Mouse (Mus musculus) small intestine, adult 2 months (tissue): ENCODE measurements around the gene Larp1. TPM values are rescaled to one million over a fixed set of nuclear protein-coding genes. Genes with fewer than 3 reads are reported as not detected.

Experiments
- H3K27ac ChIP-seq: fragments of 200-500 bp; 2 replicates; pipeline ENCODE4 v1.5.1; 2012; ENCODE audit warnings: low read depth, low read length, control low read depth, inconsistent platforms; ENCODE audit not compliant: insufficient read depth
- H3K27me3 ChIP-seq: fragments of 200-500 bp; 2 replicates; pipeline ENCODE4 v1.6.1; 2012; ENCODE audit warnings: mild to moderate bottlenecking, moderate library complexity, low read length, inconsistent platforms; ENCODE audit not compliant: control insufficient read depth, insufficient read depth
- H3K36me3 ChIP-seq: fragments of 200-500 bp; 2 replicates; pipeline ENCODE4 v1.6.1; 2012; ENCODE audit warnings: mild to moderate bottlenecking, low read length, control low read depth, inconsistent platforms; ENCODE audit not compliant: control insufficient read depth, insufficient read depth
- H3K4me1 ChIP-seq: fragments of 200-500 bp; 2 replicates; pipeline ENCODE4 v1.6.1; 2012; ENCODE audit warnings: low read length, inconsistent platforms, mixed read lengths; ENCODE audit not compliant: control insufficient read depth, insufficient read depth, insufficient read length
- H3K4me3 ChIP-seq: fragments of 200-500 bp; 2 replicates; pipeline ENCODE4 v1.5.1; 2012; ENCODE audit warnings: low read depth, mild to moderate bottlenecking, control low read depth, inconsistent platforms, low read length, moderate library complexity
- CTCF ChIP-seq: fragments of 200-500 bp; IDR thresholded peaks from 2 replicates; pipeline ENCODE4 v1.5.1; 2012; ENCODE audit warnings: low read depth, mild to moderate bottlenecking, control low read depth, inconsistent platforms, low read length, moderate library complexity, mixed read lengths; ENCODE audit not compliant: insufficient replicate concordance, insufficient read length; ENCODE audit errors: extremely low read depth
- POLR2A ChIP-seq: fragments of 200-500 bp; IDR thresholded peaks from 2 replicates; pipeline ENCODE4 v1.6.1; 2012; ENCODE audit warnings: low read depth, mild to moderate bottlenecking, control low read depth, inconsistent platforms, low read length, moderate library complexity
- WGBS: fragments of 180-500 bp; shearing (Covaris S2); methylation state at CpG from one replicate; pipeline ENCODE4 v1.1.7; 2018; 5-methylcytosine and 5-hydroxymethylcytosine counted together
- polyA plus RNA-seq: library from polyadenylated mRNA; depleted of rRNA; stranded (reverse); fragments of >200 nt; gene quantifications from 2 replicates; pipeline ENCODE4 v1.2.3, GENCODE M21; 2012

Larp1 gene
- polyA plus RNA-seq, 1 experiment: 25.9 TPM

GRCm38 (mm10) chr11:58072978-58073377, 64.1 kb downstream of the Larp1 start:
- Histone ChIP-seq H3K27ac (no peak overlapping the region), H3K36me3 (no peaks in the 10 kb centered on the region), H3K27me3 (no peaks in the 10 kb centered on the region), H3K4me3 (no peak overlapping the region), H3K4me1 (no peaks in the 10 kb centered on the region)
- WGBS: 61% methylated on average over 3 of the region's 3 CpGs
- TF ChIP-seq POLR2A (no peak), CTCF (no peak)

DNA sequence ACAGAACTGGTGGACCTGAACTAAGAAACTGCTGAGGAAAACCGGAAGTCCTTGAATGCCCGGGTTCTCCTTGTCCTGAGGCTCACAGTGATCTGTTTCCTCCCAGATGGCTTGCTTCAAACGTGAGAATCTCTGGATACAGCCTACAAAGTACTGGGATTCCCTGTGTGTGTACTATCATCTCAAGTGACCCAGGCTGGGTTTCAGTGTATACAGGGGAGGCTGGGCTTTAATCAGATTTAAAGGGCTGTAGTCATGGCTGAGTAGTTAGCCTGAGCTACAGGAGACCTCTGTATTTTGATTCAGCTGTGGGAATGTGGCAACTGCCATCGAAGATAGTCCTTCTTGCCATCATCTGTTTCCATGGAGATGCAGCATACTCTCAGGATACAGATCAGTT, 68.4 kb downstream of the Larp1 start:
- TF ChIP-seq CTCF: no peak
- no peak for TF ChIP-seq POLR2A
- H3K36me3 ChIP-seq: no peaks in the 10 kb centered on the region
- H3K27me3 ChIP-seq: no peaks in the 10 kb centered on the region
- H3K4me1 ChIP-seq: no peaks in the 10 kb centered on the region
- no peak overlapping the region for H3K27ac ChIP-seq
- WGBS: 36% methylated on average over 4 of the region's 4 CpGs
- H3K4me3 ChIP-seq: no peak overlapping the region

DNA sequence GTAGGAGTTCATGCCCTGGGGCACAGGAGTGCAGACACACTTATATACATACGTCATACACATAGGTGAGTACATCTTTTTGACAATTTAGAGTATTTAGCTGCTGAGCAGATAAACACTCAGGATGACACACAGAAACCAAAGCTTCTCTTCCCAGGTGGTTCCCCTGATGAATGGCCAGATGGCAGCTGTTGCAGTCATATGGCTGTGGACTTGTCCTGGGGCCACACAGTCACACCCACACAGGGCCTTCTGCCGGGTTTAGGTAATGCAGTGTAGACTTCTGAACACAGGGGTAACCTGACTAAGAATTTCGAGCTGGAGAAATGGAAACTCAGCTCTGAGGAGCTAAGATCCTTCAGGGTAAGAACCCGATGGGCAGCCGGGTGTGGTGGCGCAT, 72.9 kb downstream of the Larp1 start:
- H3K27me3 ChIP-seq: no peaks in the 10 kb centered on the region
- TF ChIP-seq POLR2A (no peak), CTCF (no peak)
- H3K27ac ChIP-seq: no peak overlapping the region
- 83% methylated on average over 6 of the region's 6 CpGs for WGBS
- H3K4me1 ChIP-seq: no peaks in the 10 kb centered on the region
- H3K36me3 ChIP-seq: no peaks in the 10 kb centered on the region
- no peak overlapping the region for H3K4me3 ChIP-seq

DNA sequence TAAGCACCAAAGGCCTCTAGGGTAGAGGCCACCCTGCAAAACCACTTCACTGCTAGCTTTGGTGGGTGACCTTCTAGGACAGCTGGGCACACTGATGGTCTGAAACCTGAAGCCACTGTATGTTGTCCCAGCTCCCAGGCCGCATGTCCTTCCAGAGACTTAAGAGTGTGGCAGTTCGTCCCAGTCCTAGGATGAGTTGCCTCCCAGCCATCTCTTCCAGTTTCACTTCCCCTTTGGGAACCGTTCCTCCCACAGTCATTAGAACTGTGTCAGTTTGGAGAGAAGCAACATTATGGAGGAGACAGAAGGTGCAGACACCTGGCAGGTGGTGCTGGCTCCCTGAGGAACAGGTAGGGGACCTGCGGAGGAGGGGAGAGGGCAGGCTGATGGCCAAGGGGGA, 83.7 kb downstream of the Larp1 start:
- Histone ChIP-seq H3K4me3 (peak overlapping the region; percentile 54), H3K4me1 (peaks cover 2% of the 10 kb centered on the region; the same call in 1 of the 2 replicates), H3K27ac (peak overlapping the region; percentile 17; the same call in 1 of the 2 replicates), H3K36me3 (no peaks in the 10 kb centered on the region), H3K27me3 (no peaks in the 10 kb centered on the region)
- WGBS: 12% methylated on average over 4 of the region's 4 CpGs
- no peak for TF ChIP-seq CTCF
- TF ChIP-seq POLR2A: no peak

DNA sequence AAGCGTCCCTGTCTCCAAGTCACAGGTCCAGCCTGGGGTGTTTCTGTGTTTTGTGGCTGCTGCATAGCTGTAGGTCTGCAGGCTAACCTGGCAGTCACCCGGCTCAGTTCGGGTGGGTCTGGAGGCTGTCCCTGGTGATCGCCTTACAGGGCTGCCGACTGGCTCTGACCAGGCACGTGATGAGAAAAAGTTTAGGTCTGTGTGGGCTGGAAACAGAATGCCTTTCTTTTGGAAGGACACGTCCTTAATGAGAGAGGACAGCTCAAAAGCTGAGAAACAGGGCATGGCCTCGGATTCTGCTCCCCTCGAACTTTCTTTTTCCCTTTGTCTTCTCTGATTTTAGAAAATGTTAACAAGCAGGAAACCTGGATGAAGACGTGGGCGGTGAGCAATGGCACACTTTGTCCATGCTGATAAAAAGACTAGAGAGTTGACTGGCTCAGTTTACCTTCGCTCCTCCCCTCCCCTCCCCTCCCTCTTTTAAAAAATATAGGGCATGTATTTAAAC, 84.2 kb downstream of the Larp1 start, which contains the start of gene Gm12248:
Gene Gm12248, minus strand, starts transcription at position 114 of the 508 bp plus-strand sequence.
- Histone ChIP-seq H3K27me3 (no peaks in the 10 kb centered on the region), H3K27ac (peak within 1 kb of the TSS; percentile 17; the same call in 1 of the 2 replicates), H3K36me3 (no peaks in the 10 kb centered on the region), H3K4me3 (peak within 1 kb of the TSS; percentile 54), H3K4me1 (peaks cover 2% of the 10 kb centered on the region)
- TF ChIP-seq POLR2A: peak; percentile 45; the same call in 1 of the 2 replicates
- TF ChIP-seq CTCF: no peak
- 19% methylated on average over 12 of the region's 12 CpGs for WGBS

GRCm38 (mm10) chr11:58094766-58095165, 85.9 kb downstream of the Larp1 start:
- TF ChIP-seq POLR2A: no peak
- TF ChIP-seq CTCF: no peak
- Histone ChIP-seq H3K36me3 (no peaks in the 10 kb centered on the region), H3K27me3 (no peaks in the 10 kb centered on the region), H3K27ac (no peak overlapping the region), H3K4me3 (no peak overlapping the region), H3K4me1 (peaks cover 2% of the 10 kb centered on the region)
- WGBS: 94% methylated on average over 4 of the region's 4 CpGs

GRCm38 (mm10) chr11:58095561-58095960, 86.7 kb downstream of the Larp1 start:
- H3K4me3 ChIP-seq: no peak overlapping the region
- TF ChIP-seq CTCF (no peak), POLR2A (no peak)
- no peaks in the 10 kb centered on the region for H3K27me3 ChIP-seq
- no peak overlapping the region for H3K27ac ChIP-seq
- H3K36me3 ChIP-seq: no peaks in the 10 kb centered on the region
- 73% methylated on average over 1 of the region's 1 CpGs for WGBS
- peaks cover 2% of the 10 kb centered on the region for H3K4me1 ChIP-seq

DNA sequence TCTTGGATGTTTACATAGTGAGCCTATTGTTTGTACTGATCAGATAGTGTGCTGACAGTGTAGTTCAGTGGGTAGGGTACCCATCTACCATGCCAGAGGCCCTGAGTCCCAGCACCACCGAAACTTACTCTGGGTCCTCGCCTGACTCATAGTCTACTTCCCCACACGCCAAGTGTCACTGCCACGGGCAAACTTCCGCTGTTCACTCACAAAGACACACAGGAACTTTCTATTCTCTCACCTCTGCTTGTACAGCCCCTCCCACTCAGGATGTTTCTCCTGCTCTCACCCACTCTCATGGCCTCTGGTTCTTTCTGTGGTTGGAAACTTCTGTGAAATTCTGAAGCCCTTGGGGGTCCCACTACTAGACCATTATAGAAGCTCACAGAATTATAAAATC, 87.3 kb downstream of the Larp1 start:
- Histone ChIP-seq H3K4me1 (peaks cover 2% of the 10 kb centered on the region), H3K4me3 (no peak overlapping the region), H3K36me3 (no peaks in the 10 kb centered on the region), H3K27ac (no peak overlapping the region), H3K27me3 (no peaks in the 10 kb centered on the region)
- WGBS: 33% methylated on average over 5 of the region's 5 CpGs
- no peak for TF ChIP-seq POLR2A
- TF ChIP-seq CTCF: no peak
